Mouse (Mus musculus) limb, embryonic 12.5 days (tissue): ENCODE results near the gene Syce3. TPM values are rescaled to one million over a fixed set of nuclear protein-coding genes. Genes with fewer than 3 reads are reported as not detected.

Experiments
- ATAC-seq: fragments of 200-750 bp; cut with Nextera tagmentation; 2 replicates; pipeline ENCODE4 v1.8.0; 2017; ENCODE audit warnings: low read depth, moderate TSS enrichment; ENCODE audit not compliant: insufficient number of reproducible peaks, insufficient read depth, low FRiP score, low TSS enrichment
- H3K27ac ChIP-seq: fragments of 300-500 bp; sonication (generic); 2 replicates; pipeline ENCODE4 v1.5.1; 2016; ENCODE audit warnings: mild to moderate bottlenecking, moderate library complexity
- H3K27me3 ChIP-seq: fragments of 300-500 bp; sonication (generic); 2 replicates; pipeline ENCODE4 v1.6.1; 2016; ENCODE audit warnings: mild to moderate bottlenecking, moderate library complexity
- H3K36me3 ChIP-seq: fragments of 300-500 bp; sonication (generic); 2 replicates; pipeline ENCODE4 v1.6.1; 2016; ENCODE audit warnings: mild to moderate bottlenecking, moderate library complexity
- H3K4me1 ChIP-seq: fragments of 300-500 bp; sonication (generic); replicated peaks from 2 replicates; pipeline ENCODE4 v1.6.1; 2016
- H3K4me2 ChIP-seq: fragments of 300-500 bp; sonication (generic); 2 replicates; pipeline ENCODE4 v1.6.1; 2016; ENCODE audit warnings: mild to moderate bottlenecking, moderate library complexity
- H3K4me3 ChIP-seq: fragments of 300-500 bp; sonication (generic); replicated peaks from 2 replicates; pipeline ENCODE4 v1.5.1; 2016; ENCODE audit warnings: mild to moderate bottlenecking
- H3K9ac ChIP-seq: fragments of 300-500 bp; sonication (generic); replicated peaks from 2 replicates; pipeline ENCODE4 v1.6.1; 2016; ENCODE audit warnings: mild to moderate bottlenecking, moderate library complexity
- H3K9me3 ChIP-seq: fragments of 300-500 bp; sonication (generic); 2 replicates; pipeline ENCODE4 v1.6.1; 2016; ENCODE audit warnings: mild to moderate bottlenecking, moderate library complexity
- WGBS: fragments of 180-500 bp; shearing (Covaris S2); methylation state at CpG from one replicate; pipeline ENCODE4 v1.1.7; 2016; 5-methylcytosine and 5-hydroxymethylcytosine counted together
- polyA plus RNA-seq: library from polyadenylated mRNA; unstranded; fragments of >200 nt; fragmentation: Nextera tagmentation; extraction: Ambion mirVana; gene quantifications from 2 replicates; pipeline ENCODE4 v1.2.1, GENCODE M21; 2016

Gene Syce3
- polyA plus RNA-seq, result not detected in 2 replicates

DNA sequence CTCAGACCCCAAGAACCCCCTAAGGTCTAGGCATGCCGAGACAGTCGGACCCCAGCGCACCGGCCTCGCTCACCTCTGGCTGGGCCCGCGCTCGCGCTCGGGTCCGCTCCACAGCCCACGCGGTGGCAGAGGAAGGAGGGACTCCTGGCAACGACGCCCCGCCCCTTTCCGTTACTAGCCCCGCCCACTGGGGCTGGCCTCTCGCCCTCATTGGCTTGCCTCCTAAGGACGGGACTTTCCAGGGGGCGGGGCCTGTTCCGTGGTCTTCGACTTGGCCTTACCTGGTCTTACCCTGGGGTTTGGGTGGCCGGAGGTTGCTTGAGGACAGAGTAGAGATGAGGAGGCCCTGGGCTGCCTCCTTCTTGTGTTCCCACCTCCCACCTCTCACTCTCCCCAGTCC, at the start of gene Syce3:
TSS of gene Syce3 (minus strand) at position 386 of the 400 bp plus-strand sequence.
- H3K4me3 ChIP-seq, result no peak within 1 kb of the TSS
- no peak within 1 kb of the TSS for H3K9ac ChIP-seq
- ATAC-seq, result peak; percentile 42; the same call in 1 of the 2 replicates
- no peaks in the 10 kb centered on the region for H3K36me3 ChIP-seq
- no peaks in the 10 kb centered on the region for H3K4me1 ChIP-seq
- H3K27ac ChIP-seq, result no peak within 1 kb of the TSS
- WGBS, result 81% methylated on average over 24 of the region's 24 CpGs
- H3K27me3 ChIP-seq, result no peaks in the 10 kb centered on the region
- no peak within 1 kb of the TSS for H3K4me2 ChIP-seq
- H3K9me3 ChIP-seq, result peaks cover 16% of the 10 kb centered on the region

DNA sequence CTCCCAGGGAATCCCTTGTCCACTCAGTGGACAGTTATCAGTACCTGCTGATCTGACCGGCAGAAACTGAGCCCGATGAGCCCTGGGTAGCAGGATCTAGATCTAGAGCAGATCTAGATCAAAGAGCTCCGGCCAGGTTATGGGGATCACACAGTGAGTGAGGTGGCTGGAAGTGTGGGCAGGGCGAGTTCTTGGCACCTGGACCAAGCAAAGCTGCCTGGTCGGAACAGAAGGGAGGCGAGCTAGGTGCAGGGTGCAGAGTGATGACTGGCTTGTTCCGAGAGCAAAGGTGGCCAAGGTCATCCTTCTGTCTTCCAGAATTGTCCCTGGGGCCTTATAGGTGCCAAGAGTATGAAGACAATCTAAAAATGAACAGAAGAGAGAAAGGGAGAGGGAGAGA, 49.5 kb upstream of the Syce3 start:
- ATAC-seq, result no peak
- WGBS, result 82% methylated on average over 7 of the region's 7 CpGs
- Histone ChIP-seq H3K9me3 (no peaks in the 10 kb centered on the region), H3K27ac (no peak overlapping the region), H3K4me1 (no peaks in the 10 kb centered on the region), H3K36me3 (no peaks in the 10 kb centered on the region), H3K4me3 (no peak overlapping the region), H3K9ac (no peak overlapping the region), H3K27me3 (peaks cover 30% of the 10 kb centered on the region), H3K4me2 (no peak overlapping the region)

DNA sequence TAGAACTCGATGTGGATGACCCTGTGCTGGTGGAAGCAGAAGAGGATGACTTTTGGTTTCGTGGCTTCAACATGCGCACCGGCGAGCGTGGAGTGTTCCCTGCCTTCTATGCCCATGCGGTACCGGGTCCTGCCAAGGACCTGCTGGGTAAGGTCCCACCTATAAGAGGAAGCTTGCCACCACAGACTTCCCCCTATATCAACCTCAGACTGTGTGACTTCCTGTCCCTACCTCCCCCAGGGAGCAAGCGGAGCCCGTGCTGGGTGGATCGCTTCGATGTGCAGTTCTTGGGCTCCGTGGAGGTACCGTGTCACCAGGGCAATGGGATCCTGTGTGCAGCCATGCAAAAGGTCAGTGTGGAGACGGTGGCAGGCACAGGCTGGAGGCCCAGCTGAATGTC, 48.6 kb upstream of the Syce3 start:
- Histone ChIP-seq H3K27me3 (peaks cover 39% of the 10 kb centered on the region), H3K4me2 (no peak overlapping the region), H3K9me3 (no peaks in the 10 kb centered on the region), H3K36me3 (no peaks in the 10 kb centered on the region), H3K27ac (no peak overlapping the region), H3K9ac (no peak overlapping the region), H3K4me1 (peaks cover 8% of the 10 kb centered on the region), H3K4me3 (no peak overlapping the region)
- WGBS, result 94% methylated on average over 15 of the region's 15 CpGs
- ATAC-seq, result no peak

DNA sequence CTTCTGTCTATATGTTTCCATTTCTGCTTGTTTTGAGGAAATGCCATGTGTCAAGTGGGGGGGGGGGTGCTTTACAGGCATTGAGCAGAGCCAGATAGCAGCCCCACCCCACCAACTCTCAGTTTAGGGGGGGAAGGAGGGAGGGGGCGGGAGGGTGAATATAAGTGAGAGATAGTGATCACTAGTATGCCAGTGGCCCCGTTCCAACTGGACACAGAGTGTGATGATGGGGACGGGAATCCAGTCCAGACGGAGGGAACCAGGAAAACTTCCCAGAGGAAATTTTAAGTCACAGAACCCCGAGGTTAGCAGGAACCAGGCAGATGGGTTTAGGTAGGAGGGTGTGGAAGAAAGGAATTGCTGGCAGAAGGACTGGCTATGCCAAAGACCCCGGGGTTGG, 45.3 kb upstream of the Syce3 start:
- Histone ChIP-seq H3K27ac (no peak overlapping the region), H3K4me1 (peaks cover 14% of the 10 kb centered on the region), H3K4me2 (no peak overlapping the region), H3K4me3 (no peak overlapping the region), H3K27me3 (peaks cover 57% of the 10 kb centered on the region), H3K36me3 (no peaks in the 10 kb centered on the region), H3K9me3 (no peaks in the 10 kb centered on the region), H3K9ac (no peak overlapping the region)
- ATAC-seq, result no peak
- 81% methylated on average over 6 of the region's 6 CpGs for WGBS

DNA sequence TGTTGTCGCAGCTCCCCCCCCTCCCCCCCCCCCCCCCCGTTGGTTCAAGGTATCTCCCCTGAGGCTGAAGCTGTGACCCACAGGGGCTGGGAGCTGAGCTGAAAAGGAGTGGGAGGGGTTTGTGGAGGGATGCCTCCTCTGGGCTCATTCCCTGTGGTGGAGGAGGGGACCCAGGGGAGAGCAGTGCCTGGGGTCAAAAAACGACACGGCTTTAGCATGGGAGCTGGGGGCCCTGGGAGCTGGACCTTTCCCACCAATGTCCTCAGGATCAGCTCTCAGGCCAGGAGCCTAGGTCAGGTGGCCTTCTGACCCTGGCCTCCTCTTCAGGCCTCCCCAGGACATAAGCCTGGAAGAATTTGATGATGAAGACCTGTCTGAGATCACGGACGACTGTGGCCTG, 44.6 kb upstream of the Syce3 start:
- WGBS, result 22% methylated on average over 4 of the region's 6 CpGs
- Histone ChIP-seq H3K4me3 (peak overlapping the region; percentile 56; the same call in 1 of the 2 replicates), H3K36me3 (no peaks in the 10 kb centered on the region), H3K4me2 (peak overlapping the region; percentile 96), H3K9me3 (no peaks in the 10 kb centered on the region), H3K9ac (no peak overlapping the region), H3K27ac (no peak overlapping the region), H3K4me1 (peaks cover 14% of the 10 kb centered on the region), H3K27me3 (peaks cover 57% of the 10 kb centered on the region)
- no peak for ATAC-seq

DNA sequence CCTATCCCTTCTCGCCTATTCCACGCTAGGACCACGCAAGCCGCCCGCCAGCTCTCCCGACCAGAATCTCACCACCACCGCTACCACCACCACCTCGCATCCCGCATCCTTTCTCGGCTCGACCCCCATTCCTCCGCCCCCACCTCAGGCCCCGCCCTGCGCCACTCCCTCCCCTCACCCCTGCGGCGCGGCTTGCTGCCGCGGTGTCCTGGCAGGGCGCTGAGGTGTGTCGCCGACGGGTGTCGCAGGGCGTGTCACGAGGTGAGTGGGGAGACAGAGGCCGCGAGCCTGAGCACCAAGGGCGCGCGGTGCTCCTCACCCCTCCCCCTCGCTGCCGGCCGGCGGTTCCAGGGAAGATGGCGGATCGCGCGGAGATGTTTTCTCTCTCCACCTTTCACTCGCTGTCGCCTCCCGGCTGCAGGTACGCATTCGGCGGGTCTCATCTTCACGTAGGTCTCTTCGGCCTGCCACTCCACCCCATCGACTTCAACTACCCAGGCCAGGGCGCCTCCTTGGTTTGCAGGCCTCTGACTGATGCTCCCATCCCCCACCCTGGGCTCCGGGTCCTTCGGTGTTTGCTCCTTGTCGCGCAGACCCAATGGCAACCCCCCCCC, 43.7 kb upstream of the Syce3 start, which contains the start of gene Mapk8ip2:
TSS of gene Mapk8ip2 (plus strand) at position 49 of the 614 bp plus-strand sequence.
- peaks cover 57% of the 10 kb centered on the region for H3K27me3 ChIP-seq

DNA sequence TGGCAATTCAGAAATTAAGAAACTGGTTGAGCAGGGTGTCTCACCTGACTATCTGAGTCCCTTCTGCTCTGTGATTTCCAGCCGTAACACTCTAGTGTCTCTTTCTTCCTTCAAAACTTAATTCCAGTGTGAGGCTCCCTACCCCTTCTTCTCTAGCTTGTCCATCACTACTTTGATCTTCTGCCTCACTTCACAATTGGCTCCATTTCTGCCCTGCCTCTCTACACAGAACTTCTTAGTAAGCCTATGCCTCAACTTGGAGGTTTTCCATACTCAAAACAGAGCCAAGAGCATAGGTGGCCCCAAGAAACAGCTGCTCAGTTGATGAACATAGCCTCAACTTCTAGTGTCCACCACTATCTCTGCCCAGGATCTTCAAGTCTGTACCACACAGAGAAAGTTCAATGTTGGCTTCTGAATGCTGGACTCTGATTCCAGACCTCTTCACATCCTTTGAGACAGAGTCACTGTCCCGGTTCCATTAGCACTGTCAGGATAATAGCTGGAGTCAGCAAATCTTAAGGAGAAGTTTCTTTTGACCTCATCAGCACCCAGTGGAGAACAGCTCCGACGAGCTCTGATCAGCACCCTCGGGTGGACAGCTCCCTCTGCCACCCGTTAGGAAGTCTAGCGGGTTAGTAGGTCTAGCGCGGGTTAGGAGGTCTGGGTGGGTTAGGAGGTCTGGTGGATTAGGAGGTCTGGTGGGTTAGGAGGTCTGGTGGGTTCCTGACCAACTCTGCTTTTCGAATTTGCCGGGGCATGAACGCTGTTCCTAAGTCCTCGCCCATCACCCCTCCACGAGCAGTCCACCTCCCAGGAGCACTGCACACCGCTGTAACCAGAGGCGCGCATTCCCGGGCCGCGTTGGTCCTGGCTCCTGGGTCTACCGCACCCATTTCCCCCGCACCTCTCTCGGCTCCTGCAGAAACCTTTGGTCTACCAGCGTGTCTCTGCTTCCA, 42.9 kb upstream of the Syce3 start:
- 4% methylated on average over 24 of the region's 24 CpGs for WGBS
- peak overlapping the region; percentile 56 for H3K4me3 ChIP-seq
- H3K27ac ChIP-seq, result no peak overlapping the region
- peak overlapping the region; percentile 96 for H3K4me2 ChIP-seq
- H3K36me3 ChIP-seq, result no peaks in the 10 kb centered on the region
- H3K4me1 ChIP-seq, result peaks cover 14% of the 10 kb centered on the region
- peaks cover 57% of the 10 kb centered on the region for H3K27me3 ChIP-seq
- H3K9ac ChIP-seq, result no peak overlapping the region
- ATAC-seq, result no peak; the same call in 1 of the 2 replicates
- H3K9me3 ChIP-seq, result no peaks in the 10 kb centered on the region

More for the DNA sequence above, 43.7 kb upstream of the Syce3 start, which contains the start of gene Mapk8ip2:
- no peaks in the 10 kb centered on the region for H3K9me3 ChIP-seq
- H3K36me3 ChIP-seq, result no peaks in the 10 kb centered on the region
- ATAC-seq, result no peak
- 0 out of 2 replicates have a peak within 1 kb of the TSS, but pooled peaks have one; percentile 18 for H3K9ac ChIP-seq
- H3K4me1 ChIP-seq, result peaks cover 14% of the 10 kb centered on the region
- WGBS, result under 1% methylated on average over 53 of the region's 53 CpGs
- H3K4me2 ChIP-seq, result peak within 1 kb of the TSS; percentile 96
- H3K4me3 ChIP-seq, result peak within 1 kb of the TSS; percentile 56
- H3K27ac ChIP-seq, result no peak within 1 kb of the TSS

DNA sequence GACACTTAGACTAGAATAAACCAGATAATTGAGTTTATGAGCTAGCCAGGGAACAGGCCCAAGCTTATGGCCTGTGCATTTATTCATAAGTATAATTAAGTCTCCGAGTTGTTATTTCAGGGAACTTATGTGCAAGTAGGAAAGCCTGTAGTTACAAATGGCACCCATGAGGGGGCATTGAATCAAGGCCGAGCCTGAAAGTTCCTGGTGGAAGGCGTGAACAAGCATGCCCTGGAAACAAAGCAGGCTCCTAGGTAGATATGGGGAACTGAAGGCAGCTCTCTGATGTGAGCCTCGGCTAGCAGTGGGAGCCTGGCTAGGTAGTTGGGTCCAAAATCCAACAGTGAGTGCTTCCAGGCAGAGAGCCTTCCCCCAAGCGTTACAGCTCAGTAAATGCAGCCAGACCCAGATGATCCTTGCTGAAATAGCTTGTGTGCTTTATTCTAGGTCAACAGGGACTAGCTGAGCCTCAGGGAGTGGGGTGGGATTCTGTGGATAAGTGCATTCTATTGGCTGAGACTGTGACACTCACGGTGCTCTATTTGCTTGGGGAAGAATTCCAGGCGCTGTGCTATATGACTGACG, 32.3 kb upstream of the Syce3 start:
- no peak overlapping the region for H3K4me3 ChIP-seq
- H3K4me1 ChIP-seq, result no peaks in the 10 kb centered on the region
- no peak overlapping the region for H3K9ac ChIP-seq
- WGBS, result 38% methylated on average over 8 of the region's 8 CpGs
- ATAC-seq, result no peak
- no peak overlapping the region for H3K4me2 ChIP-seq
- no peaks in the 10 kb centered on the region for H3K36me3 ChIP-seq
- no peaks in the 10 kb centered on the region for H3K9me3 ChIP-seq
- no peaks in the 10 kb centered on the region; the same call in 1 of the 2 replicates for H3K27me3 ChIP-seq
- no peak overlapping the region for H3K27ac ChIP-seq

DNA sequence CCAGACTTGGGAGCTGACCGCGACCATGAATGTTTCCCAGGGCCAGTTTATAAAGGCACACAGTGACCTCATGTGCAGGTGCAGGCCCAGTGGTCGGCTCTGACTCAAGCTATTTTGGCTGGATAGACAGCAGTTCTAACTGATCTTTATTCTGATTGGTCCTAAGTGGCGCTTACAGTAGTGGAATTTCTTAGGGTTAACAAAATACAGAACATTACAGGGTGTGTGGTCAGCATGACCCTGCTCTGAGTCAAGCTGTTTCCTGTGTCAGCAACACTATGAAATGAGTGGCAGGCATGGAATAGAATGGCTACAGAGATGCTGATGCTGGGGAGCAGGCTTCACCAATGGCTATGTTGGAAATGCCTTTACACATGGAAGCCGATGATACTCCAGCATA, 25.6 kb upstream of the Syce3 start:
- no peak overlapping the region for H3K27ac ChIP-seq
- H3K9ac ChIP-seq, result no peak overlapping the region
- no peak overlapping the region for H3K4me2 ChIP-seq
- ATAC-seq, result no peak
- 88% methylated on average over 5 of the region's 5 CpGs for WGBS
- H3K4me1 ChIP-seq, result no peaks in the 10 kb centered on the region
- no peaks in the 10 kb centered on the region for H3K9me3 ChIP-seq
- no peaks in the 10 kb centered on the region for H3K36me3 ChIP-seq
- H3K27me3 ChIP-seq, result no peaks in the 10 kb centered on the region; the same call in 1 of the 2 replicates
- H3K4me3 ChIP-seq, result no peak overlapping the region

DNA sequence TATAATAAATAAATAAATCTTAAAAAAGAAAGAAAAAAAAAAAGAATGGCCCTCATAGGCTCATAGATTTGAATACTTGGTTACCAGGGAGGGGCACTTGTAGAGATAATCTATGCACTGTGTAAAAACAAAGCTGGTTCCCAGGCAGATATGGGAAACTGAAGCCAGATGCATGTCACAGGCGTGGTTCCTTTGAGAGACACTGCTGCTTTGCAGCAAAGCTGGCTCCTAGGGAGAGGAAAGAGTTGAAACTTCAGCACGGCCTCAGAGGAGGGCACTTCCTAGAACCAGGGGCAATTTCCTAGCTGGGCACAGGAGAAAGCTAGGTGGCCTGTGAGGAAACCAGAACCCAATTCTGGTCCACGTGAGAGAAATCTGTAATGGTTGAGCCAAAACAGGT, 23.8 kb upstream of the Syce3 start:
- WGBS, result 68% methylated on average over 3 of the region's 3 CpGs
- H3K36me3 ChIP-seq, result no peaks in the 10 kb centered on the region
- no peaks in the 10 kb centered on the region; the same call in 1 of the 2 replicates for H3K27me3 ChIP-seq
- no peak overlapping the region for H3K4me3 ChIP-seq
- no peak overlapping the region for H3K4me2 ChIP-seq
- peaks cover 4% of the 10 kb centered on the region; the same call in 1 of the 2 replicates for H3K4me1 ChIP-seq
- no peak for ATAC-seq
- no peak overlapping the region for H3K9ac ChIP-seq
- no peak overlapping the region for H3K27ac ChIP-seq
- no peaks in the 10 kb centered on the region for H3K9me3 ChIP-seq

DNA sequence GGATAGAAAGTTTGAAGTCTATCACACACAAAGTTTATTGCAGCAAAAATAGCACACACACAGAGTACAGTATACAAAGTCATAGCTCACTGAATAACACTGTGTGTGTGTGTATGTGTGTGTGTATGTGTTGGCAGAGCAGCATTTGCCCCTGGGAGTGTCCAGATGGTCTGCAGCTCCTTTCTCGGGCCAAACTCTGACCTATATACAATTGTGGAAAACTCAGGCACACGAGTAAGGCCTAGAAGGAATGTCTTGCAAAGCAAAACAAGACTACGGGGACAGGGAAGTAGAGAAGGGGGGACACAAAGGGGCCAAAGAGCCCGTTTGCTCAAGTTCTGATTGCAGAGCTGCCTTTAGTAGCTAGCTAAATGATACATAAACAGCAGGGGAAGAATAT, 22.6 kb upstream of the Syce3 start:
- peaks cover 11% of the 10 kb centered on the region for H3K4me1 ChIP-seq
- 85% methylated on average over 4 of the region's 4 CpGs for WGBS
- no peak overlapping the region for H3K4me3 ChIP-seq
- no peak overlapping the region for H3K27ac ChIP-seq
- no peak overlapping the region for H3K9ac ChIP-seq
- peaks cover 1% of the 10 kb centered on the region; the same call in 1 of the 2 replicates for H3K36me3 ChIP-seq
- no peaks in the 10 kb centered on the region for H3K9me3 ChIP-seq
- no peak overlapping the region for H3K4me2 ChIP-seq
- H3K27me3 ChIP-seq, result no peaks in the 10 kb centered on the region; the same call in 1 of the 2 replicates
- ATAC-seq, result no peak
